Mouse (Mus musculus) neutrophil, adult 83 days (primary cell): ENCODE results near the gene Tdrd7. TPM values are rescaled to one million over a fixed set of nuclear protein-coding genes. Genes with fewer than 3 reads are reported as not detected.

ENCODE experiments used
- total RNA-seq, 2 experiments: library from RNA; stranded (reverse); gene quantifications; one replicate each; pipeline ENCODE4 v1.2.4; 2023

Tdrd7 gene
- 10 to 100 TPM; 31.4 to 33.5 TPM for total RNA-seq

GRCm38 (mm10) chr4:45964771-45965439 is at the start of gene Tdrd7:
Gene Tdrd7, plus strand, starts transcription at chr4:45965334.

GRCm38 (mm10) chr4:46038892-46039751 is 74.0 kb downstream of the Tdrd7 start, which contains the start of gene Tmod1:
Gene Tmod1, plus strand, starts transcription at chr4:46038935.

Other genes starting within 250 kb of the Tdrd7 start
- 1 to 10 TPM; 7.3 to 7.5 TPM for gene Aldh1b1, start 166.3 kb upstream of the Tdrd7 start, total RNA-seq
- gene Igfbpl1, start 138.4 kb upstream of the Tdrd7 start, total RNA-seq: not detected
- gene Stra6l, start 116.7 kb upstream of the Tdrd7 start, total RNA-seq: under 1 TPM; 0.11 to 0.18 TPM
- gene Ccdc180, start 75.0 kb upstream of the Tdrd7 start, total RNA-seq: 1 to 10 TPM; 1.6 TPM
- 1 to 10 TPM; 1.9 to 2.0 TPM for gene Tmod1, start 73.6 kb downstream of the Tdrd7 start, total RNA-seq
- 10 to 100 TPM; 32.4 to 35.7 TPM for gene Ncbp1, start 173.3 kb downstream of the Tdrd7 start, total RNA-seq
- 10 to 100 TPM; 23.4 to 24.9 TPM for gene Tstd2, start 173.4 kb downstream of the Tdrd7 start, total RNA-seq
- gene Xpa, start 231.0 kb downstream of the Tdrd7 start, total RNA-seq: 10 to 100 TPM; 18.0 to 18.7 TPM